Mouse (Mus musculus) MEL (cell line): ENCODE results near the gene Itsn2. TPM values are rescaled to one million over a fixed set of nuclear protein-coding genes. Genes with fewer than 3 reads are reported as not detected.

Experiments
- DNase-seq: peaks from one replicate; pipeline ENCODE4 v3.0.0; 2011; ENCODE audit warnings: low read depth, low spot score
- H3K27ac ChIP-seq: 2 replicates; pipeline ENCODE4 v1.5.1; 2012; ENCODE audit warnings: low read depth, mild to moderate bottlenecking, control low read depth, low read length, moderate library complexity; ENCODE audit not compliant: control insufficient read depth
- H3K27me3 ChIP-seq, 2 experiments: fragments of 150-350 bp in 1 of 2; sonication (generic) in 1 of 2; 2 replicates each; pipeline ENCODE4 v1.6.1; 2012; ENCODE audit warnings: low read length in 2 of 2, mild to moderate bottlenecking in 2 of 2, improper control_type of control experiment in 1 of 2, moderate library complexity in 1 of 2; ENCODE audit not compliant: insufficient read depth in 2 of 2, control insufficient read depth in 1 of 2
- H3K36me3 ChIP-seq, 2 experiments: 2 replicates each; pipeline ENCODE4 v1.6.1; 2012 to 2014; ENCODE audit warnings: low read length in 2 of 2, improper control_type of control experiment in 1 of 2, inconsistent platforms in 1 of 2, mild to moderate bottlenecking in 1 of 2; ENCODE audit not compliant: insufficient read depth in 2 of 2, control insufficient read depth in 1 of 2
- H3K4me1 ChIP-seq, 2 experiments: fragments of 150-350 bp in 1 of 2; sonication (generic) in 1 of 2; 2 replicates each; pipeline ENCODE4 v1.6.1; 2012; ENCODE audit warnings: low read length in 2 of 2, improper control_type of control experiment in 1 of 2, mild to moderate bottlenecking in 1 of 2; ENCODE audit not compliant: insufficient read depth in 2 of 2, control insufficient read depth in 1 of 2
- H3K4me3 ChIP-seq, 2 experiments: fragments of 150-350 bp in 1 of 2; sonication (generic) in 1 of 2; 2 replicates each; pipeline ENCODE4 v1.5.1; 2012; ENCODE audit warnings: low read depth in 2 of 2, low read length in 2 of 2, mild to moderate bottlenecking in 2 of 2, moderate library complexity in 2 of 2, control low read depth in 1 of 2, improper control_type of control experiment in 1 of 2; ENCODE audit not compliant: control insufficient read depth in 1 of 2, insufficient read depth in 1 of 2
- H3K79me2 ChIP-seq: 2 replicates; pipeline ENCODE4 v1.6.1; 2012; ENCODE audit warnings: mild to moderate bottlenecking, low read length, moderate library complexity; ENCODE audit not compliant: control insufficient read depth, poor library complexity, insufficient read depth
- H3K9ac ChIP-seq: 2 replicates; pipeline ENCODE4 v1.6.1; 2012; ENCODE audit warnings: low read depth, mild to moderate bottlenecking, control low read depth, low read length, moderate library complexity; ENCODE audit not compliant: control insufficient read depth, poor library complexity, severe bottlenecking
- H3K9me3 ChIP-seq: fragments of 150-350 bp; sonication (generic); replicated peaks from 2 replicates; pipeline ENCODE4 v1.6.1; 2012; ENCODE audit warnings: mild to moderate bottlenecking, low read length, improper control_type of control experiment, moderate library complexity; ENCODE audit not compliant: insufficient read depth
- BHLHE40 ChIP-seq: IDR thresholded peaks from 2 replicates; pipeline ENCODE4 v1.6.1; 2012; ENCODE audit warnings: low read depth, mild to moderate bottlenecking, inconsistent platforms, low read length, improper control_type of control experiment, borderline replicate concordance
- CHD1 ChIP-seq: IDR thresholded peaks from 2 replicates; pipeline ENCODE4 v1.6.1; 2012; ENCODE audit warnings: low read depth, mild to moderate bottlenecking, inconsistent platforms, low read length, improper control_type of control experiment
- CTCF ChIP-seq, 3 experiments: IDR thresholded peaks in 2 of 3; conservative IDR thresholded peaks in 1 of 3; 2 replicates each; pipeline ENCODE4 v1.5.1; 2011 to 2012; ENCODE audit warnings: low read length in 3 of 3, low read depth in 2 of 3, mild to moderate bottlenecking in 2 of 3, improper control_type of control experiment in 1 of 3, inconsistent platforms in 1 of 3, mixed read lengths in 1 of 3, moderate library complexity in 1 of 3; ENCODE audit not compliant: control insufficient read depth in 1 of 3, insufficient read depth in 1 of 3, poor library complexity in 1 of 3, severe bottlenecking in 1 of 3
- E2F4 ChIP-seq: IDR thresholded peaks from 2 replicates; pipeline ENCODE4 v1.6.1; 2011; ENCODE audit warnings: low read depth, low read length, improper control_type of control experiment, borderline replicate concordance
- ELF1 ChIP-seq: IDR thresholded peaks from 2 replicates; pipeline ENCODE4 v1.6.1; 2014; ENCODE audit warnings: low read depth, mild to moderate bottlenecking, inconsistent platforms, low read length, improper control_type of control experiment, moderate library complexity
- ETS1 ChIP-seq: IDR thresholded peaks from 2 replicates; pipeline ENCODE4 v1.6.1; 2012; ENCODE audit warnings: low read depth, mild to moderate bottlenecking, inconsistent platforms, low read length, improper control_type of control experiment, moderate library complexity
- GABPA ChIP-seq: IDR thresholded peaks from 2 replicates; pipeline ENCODE4 v1.6.1; 2012; ENCODE audit warnings: low read depth, mild to moderate bottlenecking, inconsistent platforms, low read length, improper control_type of control experiment, moderate library complexity
- GATA1 ChIP-seq: IDR thresholded peaks from 2 replicates; pipeline ENCODE4 v1.6.1; 2011; ENCODE audit warnings: low read depth, low read length, improper control_type of control experiment
- HCFC1 ChIP-seq: IDR thresholded peaks from 2 replicates; pipeline ENCODE4 v1.6.1; 2012; ENCODE audit warnings: low read depth, mild to moderate bottlenecking, inconsistent platforms, low read length, improper control_type of control experiment, moderate library complexity
- KAT2A ChIP-seq: conservative IDR thresholded peaks from 2 replicates; pipeline ENCODE4 v1.6.1; 2012; ENCODE audit warnings: low read depth, low read length, improper control_type of control experiment, inconsistent platforms
- MAFK ChIP-seq: IDR thresholded peaks from 2 replicates; pipeline ENCODE4 v1.6.1; 2011; ENCODE audit warnings: low read depth, mild to moderate bottlenecking, low read length, improper control_type of control experiment, borderline replicate concordance
- MEF2A ChIP-seq: IDR thresholded peaks from 2 replicates; pipeline ENCODE4 v1.6.1; 2014; ENCODE audit warnings: low read depth, mild to moderate bottlenecking, inconsistent platforms, low read length, improper control_type of control experiment; ENCODE audit not compliant: poor library complexity, insufficient replicate concordance, severe bottlenecking; ENCODE audit errors: extremely low read depth
- MYB ChIP-seq: IDR thresholded peaks from 2 replicates; pipeline ENCODE4 v1.6.1; 2011; ENCODE audit warnings: mild to moderate bottlenecking, low read depth, low read length, improper control_type of control experiment
- NELFE ChIP-seq: IDR thresholded peaks from 2 replicates; pipeline ENCODE4 v1.6.1; 2011; ENCODE audit warnings: low read depth, low read length, improper control_type of control experiment
- NRF1 ChIP-seq: IDR thresholded peaks from 2 replicates; pipeline ENCODE4 v1.6.1; 2014; ENCODE audit warnings: low read depth, mild to moderate bottlenecking, inconsistent platforms, low read length, improper control_type of control experiment, moderate library complexity; ENCODE audit not compliant: poor library complexity, insufficient read depth, severe bottlenecking
- POLR2A ChIP-seq, 2 experiments: IDR thresholded peaks; 2 replicates each; pipeline ENCODE4 v1.6.1; 2011 to 2012; ENCODE audit warnings: low read length in 2 of 2, mild to moderate bottlenecking in 2 of 2, control low read depth in 1 of 2, improper control_type of control experiment in 1 of 2, low read depth in 1 of 2, moderate library complexity in 1 of 2; ENCODE audit not compliant: control insufficient read depth in 1 of 2, insufficient read depth in 1 of 2, poor library complexity in 1 of 2
- POLR2AphosphoS5 ChIP-seq: IDR thresholded peaks from 2 replicates; pipeline ENCODE4 v1.6.1; 2012; ENCODE audit warnings: low read depth, borderline replicate concordance, mild to moderate bottlenecking, inconsistent platforms, low read length, moderate library complexity, mixed read lengths
- TAL1 ChIP-seq: IDR thresholded peaks from 2 replicates; pipeline ENCODE4 v1.6.1; 2012; ENCODE audit warnings: mild to moderate bottlenecking, inconsistent platforms, low read length, moderate library complexity, mixed read lengths
- TBP ChIP-seq: IDR thresholded peaks from 2 replicates; pipeline ENCODE4 v1.8.0; 2011; ENCODE audit warnings: low read depth, low read length, improper control_type of control experiment
- UBTF ChIP-seq: IDR thresholded peaks from 2 replicates; pipeline ENCODE4 v1.6.1; 2012; ENCODE audit warnings: low read depth, mild to moderate bottlenecking, inconsistent platforms, low read length, improper control_type of control experiment, moderate library complexity, borderline replicate concordance; ENCODE audit not compliant: insufficient read depth
- USF1 ChIP-seq: IDR thresholded peaks from 2 replicates; pipeline ENCODE4 v1.6.1; 2014; ENCODE audit warnings: low read depth, mild to moderate bottlenecking, inconsistent platforms, low read length, improper control_type of control experiment, moderate library complexity
- USF2 ChIP-seq, 2 experiments: IDR thresholded peaks; 2 replicates each; pipeline ENCODE4 v1.6.1; 2011 to 2012; ENCODE audit warnings: improper control_type of control experiment in 2 of 2, low read length in 2 of 2, borderline replicate concordance in 1 of 2, inconsistent platforms in 1 of 2, low read depth in 1 of 2, mild to moderate bottlenecking in 1 of 2; ENCODE audit not compliant: insufficient read depth in 1 of 2
- ZC3H11A ChIP-seq: IDR thresholded peaks from 2 replicates; pipeline ENCODE4 v1.6.1; 2012; ENCODE audit warnings: low read depth, mild to moderate bottlenecking, inconsistent platforms, low read length, improper control_type of control experiment
- ZKSCAN1 ChIP-seq: IDR thresholded peaks from 2 replicates; pipeline ENCODE4 v1.6.1; 2012; ENCODE audit warnings: low read depth, mild to moderate bottlenecking, inconsistent platforms, low read length, improper control_type of control experiment, moderate library complexity
- ZNF384 ChIP-seq: IDR thresholded peaks from 2 replicates; pipeline ENCODE4 v1.6.1; 2012; ENCODE audit warnings: low read depth, mild to moderate bottlenecking, inconsistent platforms, low read length, improper control_type of control experiment
- polyA plus RNA-seq, 2 experiments: library from polyadenylated mRNA; stranded (reverse) in 1 of 2; unstranded in 1 of 2; fragments of >175 nt in 1 of 2; fragments of >200 nt in 1 of 2; gene quantifications; 2 replicates each; pipeline versions ENCODE4 v1.2.1 to v1.2.4; 2012; ENCODE audit warnings: low replicate concordance in 2 of 2, low read depth in 1 of 2; ENCODE audit not compliant: insufficient read length in 2 of 2, insufficient read depth in 1 of 2, missing spikeins in 1 of 2
- total RNA-seq: library from RNA; depleted of rRNA; stranded (reverse); fragments of 300-350 nt; gene quantifications from 2 replicates; pipeline ENCODE4 v1.2.3, GENCODE M21; 2012

Gene Itsn2
- total and polyA plus RNA-seq, 3 experiments = 40.1 to 218 (median 47.5) TPM

- no peaks in the 10 kb centered on the region for H3K27me3 ChIP-seq
- no peaks in the 10 kb centered on the region for H3K79me2 ChIP-seq
- no peak overlapping the region for H3K27ac ChIP-seq
- DNase-seq = no peak
- no peaks in the 10 kb centered on the region for H3K36me3 ChIP-seq
- TF ChIP-seq GATA1 = no peak
- no peak for TF ChIP-seq USF1
- TF ChIP-seq UBTF = no peak
- TF ChIP-seq ZKSCAN1 = no peak
- TF ChIP-seq E2F4 = no peak
- TF ChIP-seq NELFE = no peak
- TF ChIP-seq NRF1 = no peak
- no peak for TF ChIP-seq ZC3H11A
- TF ChIP-seq TAL1 = no peak
- TF ChIP-seq ZNF384 = no peak
- TF ChIP-seq ETS1 = no peak
- TF ChIP-seq MAFK = no peak
- no peak for TF ChIP-seq KAT2A
- TF ChIP-seq CHD1 = no peak
- no peak for TF ChIP-seq TBP
- no peak for TF ChIP-seq CTCF (IDR thresholded peaks at IDR 0.05 in 2 of 3, conservative IDR thresholded peaks at IDR 0.05 in 1 of 3; ENCODE audit: control insufficient read depth in 1 of 3, insufficient read depth in 1 of 3, low read depth in 2 of 3, low read length in 3 of 3, poor library complexity in 1 of 3, severe bottlenecking in 1 of 3)
- H3K9me3 ChIP-seq = no peaks in the 10 kb centered on the region
- no peak overlapping the region for H3K9ac ChIP-seq
- H3K4me3 ChIP-seq = no peak overlapping the region
- no peaks in the 10 kb centered on the region for H3K4me1 ChIP-seq
Measured at GRCm38 (mm10) chr12:4557436-4557835, 35.0 kb upstream of the Itsn2 start.

GRCm38 (mm10) chr12:4558013-4558412, 34.4 kb upstream of the Itsn2 start:
- H3K27me3 ChIP-seq = no peaks in the 10 kb centered on the region
- no peaks in the 10 kb centered on the region for H3K4me1 ChIP-seq
- H3K4me3 ChIP-seq = no peak overlapping the region
- DNase-seq = no peak
- no peak overlapping the region for H3K27ac ChIP-seq
- no peaks in the 10 kb centered on the region for H3K36me3 ChIP-seq
- no peaks in the 10 kb centered on the region for H3K79me2 ChIP-seq
- no peaks in the 10 kb centered on the region for H3K9me3 ChIP-seq
- H3K9ac ChIP-seq = no peak overlapping the region
- TF ChIP-seq ETS1 (no peak), POLR2A (IDR thresholded peaks at IDR 0.05; ENCODE audit: control insufficient read depth in 1 of 2, insufficient read depth in 1 of 2, low read depth in 1 of 2, low read length in 2 of 2, poor library complexity in 1 of 2) (no peak), HCFC1 (no peak), MYB (no peak), MEF2A (no peak), ELF1 (no peak), GABPA (no peak), USF2 (IDR thresholded peaks at IDR 0.05; ENCODE audit: borderline replicate concordance in 1 of 2, insufficient read depth in 1 of 2, low read depth in 1 of 2, low read length in 2 of 2) (no peak), BHLHE40 (no peak), POLR2AphosphoS5 (no peak), E2F4 (no peak), KAT2A (no peak)
